Mouse (Mus musculus): ENCODE results near the gene 4930524B15Rik.
"Not testable (repeated sequence)": the region's sequence is repeated elsewhere in the genome, so short reads cannot be mapped to it uniquely, and the experiment has no call there.

The 4930524B15Rik gene

GRCm38 (mm10) chr11:31965256-31966134 lies at the start of gene 4930524B15Rik:
Gene 4930524B15Rik, plus strand, starts transcription at chr11:31965592.
- in situ Hi-C loops (cut with MboI) = no loop called here

- in situ Hi-C loops (cut with MboI) = no loop called here
These were observed 47.6 kb upstream of the 4930524B15Rik start for GRCm38 (mm10) chr11:31917769-31918168.

- in situ Hi-C loops (cut with MboI) = no loop called here
These were observed 35.3 kb upstream of the 4930524B15Rik start for GRCm38 (mm10) chr11:31930051-31930450.

- in situ Hi-C loops (cut with MboI) = no loop called here
These were observed 29.7 kb upstream of the 4930524B15Rik start for GRCm38 (mm10) chr11:31935652-31936051.

GRCm38 (mm10) chr11:31936910-31937525 lies 28.4 kb upstream of the 4930524B15Rik start:
- in situ Hi-C loops (cut with MboI) = no loop called here

- in situ Hi-C loops (cut with MboI) = no loop called here
These were observed 24.3 kb upstream of the 4930524B15Rik start for GRCm38 (mm10) chr11:31940898-31941639.

- in situ Hi-C loops (cut with MboI) = no loop called here
These were observed 23.5 kb upstream of the 4930524B15Rik start for GRCm38 (mm10) chr11:31941640-31942638.

GRCm38 (mm10) chr11:31945471-31945870 lies 19.9 kb upstream of the 4930524B15Rik start:
- in situ Hi-C loops (cut with MboI) = loop anchor here (5.0 kb wide), 1 partner anchor 268 kb away; no protein-coding TSS in a partner anchor

- in situ Hi-C loops (cut with MboI) = loop anchor here (5.0 kb wide), 1 partner anchor 271 kb away; no protein-coding TSS in a partner anchor
These were observed 16.7 kb upstream of the 4930524B15Rik start for GRCm38 (mm10) chr11:31948462-31949330.

GRCm38 (mm10) chr11:31949331-31949785 lies 16.0 kb upstream of the 4930524B15Rik start:
- in situ Hi-C loops (cut with MboI) = loop anchor here (5.0 kb wide), 1 partner anchor 272 kb away; no protein-coding TSS in a partner anchor

GRCm38 (mm10) chr11:31960071-31960470 lies 5.3 kb upstream of the 4930524B15Rik start:
- in situ Hi-C loops (cut with MboI) = no loop called here

GRCm38 (mm10) chr11:31963993-31964392 lies 1.4 kb upstream of the 4930524B15Rik start:
- in situ Hi-C loops (cut with MboI) = no loop called here

- in situ Hi-C loops (cut with MboI) = no loop called here
These were observed 8.7 kb downstream of the 4930524B15Rik start for GRCm38 (mm10) chr11:31974132-31974531.

GRCm38 (mm10) chr11:31974826-31975225 lies 9.4 kb downstream of the 4930524B15Rik start:
- in situ Hi-C loops (cut with MboI) = no loop called here

GRCm38 (mm10) chr11:31975678-31976077 lies 10.3 kb downstream of the 4930524B15Rik start:
- in situ Hi-C loops (cut with MboI) = no loop called here

GRCm38 (mm10) chr11:31976137-31976536 lies 10.7 kb downstream of the 4930524B15Rik start:
- in situ Hi-C loops (cut with MboI) = no loop called here

- in situ Hi-C loops (cut with MboI) = not testable (repeated sequence)
These were observed 14.7 kb downstream of the 4930524B15Rik start for GRCm38 (mm10) chr11:31980089-31980488.

GRCm38 (mm10) chr11:31981830-31982229 lies 16.4 kb downstream of the 4930524B15Rik start:
- in situ Hi-C loops (cut with MboI) = no loop called here

GRCm38 (mm10) chr11:31982247-31982943 lies 17.0 kb downstream of the 4930524B15Rik start:
- in situ Hi-C loops (cut with MboI) = not testable (repeated sequence)

Measured in mature B cell (primary cell).